Mouse (Mus musculus) regulatory T cell (primary cell): ENCODE data around the gene Vps4b.

Source experiments
- in situ Hi-C: fragments of 300-600 bp; cut with MboI, MseI; formaldehyde crosslinking; loops from one replicate; pipeline ENCODE4 v1.15.1; 2025; ENCODE audit warnings: high pct_unique_total_duplicates

Vps4b gene

GRCm38 (mm10) chr1:106796542-106796924 lies at the start of gene Vps4b:
Gene Vps4b (minus strand): TSS chr1:106796728.
- in situ Hi-C loops: loop anchor here (25.0 kb wide), 1 partner anchor 1134 kb away; the partner anchor contains the start of genes Pign and Relch

GRCm38 (mm10) chr1:106828784-106829183 lies 32.3 kb upstream of the Vps4b start:
- in situ Hi-C loops: no loop called here

- in situ Hi-C loops: no loop called here
Measured at GRCm38 (mm10) chr1:106822297-106822696, 25.8 kb upstream of the Vps4b start.

GRCm38 (mm10) chr1:106818323-106818722 lies 21.8 kb upstream of the Vps4b start:
- in situ Hi-C loops: loop anchor here (5.0 kb wide), 1 partner anchor 391 kb away; no protein-coding TSS in a partner anchor

- in situ Hi-C loops: loop anchor here (5.0 kb wide), 1 partner anchor 389 kb away; no protein-coding TSS in a partner anchor
Measured at GRCm38 (mm10) chr1:106816766-106817165, 20.2 kb upstream of the Vps4b start.

- in situ Hi-C loops: loop anchor here (5.0 kb wide), 1 partner anchor 388 kb away; no protein-coding TSS in a partner anchor
Measured at GRCm38 (mm10) chr1:106815265-106815664, 18.7 kb upstream of the Vps4b start.

- in situ Hi-C loops: loop anchor here (5.0 kb wide), 1 partner anchor 388 kb away; no protein-coding TSS in a partner anchor
Measured at GRCm38 (mm10) chr1:106814864-106815263, 18.3 kb upstream of the Vps4b start.

- in situ Hi-C loops: loop anchor here (25.0 kb wide), 1 partner anchor 1138 kb away; the partner anchor contains the start of genes Pign and Relch
Measured at GRCm38 (mm10) chr1:106799931-106800330, 3.4 kb upstream of the Vps4b start.

- in situ Hi-C loops: loop anchor here (25.0 kb wide), 1 partner anchor 1137 kb away; the partner anchor contains the start of genes Pign and Relch
Measured at GRCm38 (mm10) chr1:106799406-106799805, 2.9 kb upstream of the Vps4b start.

GRCm38 (mm10) chr1:106796987-106797779 lies 655 bp upstream of the Vps4b start:
- in situ Hi-C loops: loop anchor here (25.0 kb wide), 1 partner anchor 1135 kb away; the partner anchor contains the start of genes Pign and Relch

GRCm38 (mm10) chr1:106795634-106796541 lies 640 bp downstream of the Vps4b start:
- in situ Hi-C loops: loop anchor here (25.0 kb wide), 1 partner anchor 1134 kb away; the partner anchor contains the start of genes Pign and Relch

GRCm38 (mm10) chr1:106774896-106775295 lies 21.6 kb downstream of the Vps4b start:
- in situ Hi-C loops: loop anchor here (25.0 kb wide), 1 partner anchor 1113 kb away; the partner anchor contains the start of genes Pign and Relch

GRCm38 (mm10) chr1:106774092-106774491 lies 22.4 kb downstream of the Vps4b start:
- in situ Hi-C loops: no loop called here

GRCm38 (mm10) chr1:106768773-106769172 lies 27.8 kb downstream of the Vps4b start:
- in situ Hi-C loops: no loop called here

- in situ Hi-C loops: no loop called here
Measured at GRCm38 (mm10) chr1:106765771-106766170, 30.8 kb downstream of the Vps4b start.

GRCm38 (mm10) chr1:106764846-106765245 lies 31.7 kb downstream of the Vps4b start:
- in situ Hi-C loops: no loop called here

GRCm38 (mm10) chr1:106764281-106764680 lies 32.2 kb downstream of the Vps4b start:
- in situ Hi-C loops: no loop called here

GRCm38 (mm10) chr1:106760750-106761149 lies 35.8 kb downstream of the Vps4b start:
- in situ Hi-C loops: no loop called here

- in situ Hi-C loops: no loop called here
Measured at GRCm38 (mm10) chr1:106759572-106760435, 36.7 kb downstream of the Vps4b start, which contains the start of gene Kdsr. Gene Kdsr (minus strand): TSS chr1:106759727.
